Mouse (Mus musculus): ENCODE results near the gene Mrpl48. TPM values are rescaled to one million over a fixed set of nuclear protein-coding genes. Genes with fewer than 3 reads are reported as not detected.
A peak's percentile ranks its signal among the peaks of the same experiment; 100 is the strongest.

Mrpl48 gene
- polyA plus RNA-seq (2016; fragmentation: Nextera tagmentation; extraction: Ambion mirVana): 56.6 and 58.2 TPM in 2 replicates

DNA sequence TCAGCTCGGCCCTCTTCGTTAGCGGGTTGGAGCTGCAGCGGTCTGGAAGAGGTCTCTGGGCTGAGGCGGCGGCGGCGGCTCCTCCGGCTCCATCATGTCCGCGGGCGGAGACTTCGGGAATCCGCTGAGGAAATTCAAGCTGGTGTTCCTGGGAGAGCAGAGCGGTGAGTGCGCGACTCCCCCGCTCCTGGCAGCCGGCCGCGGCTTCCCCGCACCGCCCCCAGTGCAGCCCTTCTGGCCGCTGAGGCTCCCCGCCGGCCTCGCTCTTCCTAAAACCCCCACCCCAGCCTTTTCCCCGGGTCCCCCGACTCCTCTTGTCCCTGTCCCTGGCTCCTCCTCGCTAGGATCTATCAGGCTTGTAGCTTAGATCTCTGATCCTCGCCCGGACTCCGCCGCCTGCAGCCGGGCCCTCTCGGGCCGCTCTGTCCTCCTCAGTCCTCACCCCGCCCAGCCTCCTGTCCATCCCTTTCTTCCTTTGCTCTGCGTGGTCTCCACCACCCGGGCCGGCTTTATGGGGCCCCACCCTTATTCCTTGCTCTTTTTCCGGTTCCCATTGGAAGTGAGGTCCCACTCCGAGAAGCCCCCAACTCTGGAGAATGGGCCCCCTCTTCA, at the start of gene Mrpl48:
Gene Mrpl48 (minus strand): TSS at position 172 of the 612 bp plus-strand sequence.
- peaks cover 25% of the 10 kb centered on the region for H3K4me1 ChIP-seq
- WGBS: under 1% methylated on average over 43 of the region's 43 CpGs
- H3K9me3 ChIP-seq: no peaks in the 10 kb centered on the region

DNA sequence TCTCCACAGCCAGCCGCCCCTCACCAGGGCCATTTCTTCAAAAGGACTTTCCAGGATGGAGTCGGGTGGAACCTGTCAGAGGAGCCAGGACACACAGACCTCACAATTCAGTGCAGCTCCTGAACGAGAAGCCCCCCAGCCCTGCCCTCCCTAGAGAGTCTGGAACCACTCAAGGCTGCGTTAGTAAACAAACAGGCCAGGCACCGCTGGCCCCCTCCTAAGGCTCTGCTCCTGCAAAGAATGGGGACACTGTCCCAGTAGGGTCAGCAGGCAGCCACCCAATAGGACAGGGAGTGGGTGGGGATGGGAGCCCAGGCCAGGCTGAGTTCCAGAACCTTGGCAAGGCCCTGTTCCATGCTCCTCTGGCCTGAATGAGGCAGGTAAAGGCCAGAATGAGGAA, 48.6 kb upstream of the Mrpl48 start:
- H3K36me3 ChIP-seq (replicated peaks): no peaks in the 10 kb centered on the region
- H3K27ac ChIP-seq (replicated peaks): no peak overlapping the region; the same call in 1 of the 2 replicates
- H3K9me3 ChIP-seq: no peaks in the 10 kb centered on the region
- H3K4me1 ChIP-seq: peaks cover 37% of the 10 kb centered on the region
- no peak for DNase-seq (ENCODE audit: low spot score)
- WGBS: 30% methylated on average over 5 of the region's 5 CpGs
- no peaks in the 10 kb centered on the region for H3K27me3 ChIP-seq (replicated peaks; ENCODE audit: low read depth, poor library complexity, severe bottlenecking)
- no peak overlapping the region for H3K4me3 ChIP-seq

More for the DNA sequence above, at the start of gene Mrpl48:
- peak within 1 kb of the TSS; percentile 99 for H3K27ac ChIP-seq (replicated peaks)
- H3K4me3 ChIP-seq: peak within 1 kb of the TSS; percentile 100
- H3K36me3 ChIP-seq (replicated peaks): no peaks in the 10 kb centered on the region
- peak; percentile 70 for DNase-seq (ENCODE audit: low spot score)
- no peaks in the 10 kb centered on the region for H3K27me3 ChIP-seq (replicated peaks; ENCODE audit: low read depth, poor library complexity, severe bottlenecking)

DNA sequence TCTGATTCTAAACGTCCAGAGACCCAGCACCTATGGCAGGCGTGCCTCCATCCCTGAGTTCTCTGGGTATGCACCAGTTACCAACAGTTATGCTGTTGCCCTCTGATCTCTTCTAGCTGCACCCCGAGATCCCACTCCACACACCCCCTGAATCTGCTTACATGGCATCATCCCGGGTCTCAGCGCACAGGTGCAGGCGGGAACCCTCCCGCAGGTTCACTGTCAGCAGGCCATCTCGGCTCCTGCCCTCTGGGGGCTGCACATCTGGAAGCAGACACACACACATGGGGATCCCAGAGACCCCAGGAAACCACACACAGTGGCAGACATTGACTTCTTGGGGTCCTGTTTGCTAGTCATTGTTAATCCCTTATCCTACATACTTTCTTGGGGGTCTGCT, 46.3 kb upstream of the Mrpl48 start:
- WGBS: 86% methylated on average over 8 of the region's 8 CpGs
- Histone ChIP-seq H3K4me3 (no peak overlapping the region), H3K27ac (replicated peaks) (peak overlapping the region; percentile 60), H3K4me1 (peaks cover 52% of the 10 kb centered on the region), H3K27me3 (replicated peaks; ENCODE audit: low read depth, poor library complexity, severe bottlenecking) (no peaks in the 10 kb centered on the region), H3K36me3 (replicated peaks) (peaks cover 11% of the 10 kb centered on the region; the same call in 1 of the 2 replicates), H3K9me3 (no peaks in the 10 kb centered on the region)
- DNase-seq (ENCODE audit: low spot score): no peak

DNA sequence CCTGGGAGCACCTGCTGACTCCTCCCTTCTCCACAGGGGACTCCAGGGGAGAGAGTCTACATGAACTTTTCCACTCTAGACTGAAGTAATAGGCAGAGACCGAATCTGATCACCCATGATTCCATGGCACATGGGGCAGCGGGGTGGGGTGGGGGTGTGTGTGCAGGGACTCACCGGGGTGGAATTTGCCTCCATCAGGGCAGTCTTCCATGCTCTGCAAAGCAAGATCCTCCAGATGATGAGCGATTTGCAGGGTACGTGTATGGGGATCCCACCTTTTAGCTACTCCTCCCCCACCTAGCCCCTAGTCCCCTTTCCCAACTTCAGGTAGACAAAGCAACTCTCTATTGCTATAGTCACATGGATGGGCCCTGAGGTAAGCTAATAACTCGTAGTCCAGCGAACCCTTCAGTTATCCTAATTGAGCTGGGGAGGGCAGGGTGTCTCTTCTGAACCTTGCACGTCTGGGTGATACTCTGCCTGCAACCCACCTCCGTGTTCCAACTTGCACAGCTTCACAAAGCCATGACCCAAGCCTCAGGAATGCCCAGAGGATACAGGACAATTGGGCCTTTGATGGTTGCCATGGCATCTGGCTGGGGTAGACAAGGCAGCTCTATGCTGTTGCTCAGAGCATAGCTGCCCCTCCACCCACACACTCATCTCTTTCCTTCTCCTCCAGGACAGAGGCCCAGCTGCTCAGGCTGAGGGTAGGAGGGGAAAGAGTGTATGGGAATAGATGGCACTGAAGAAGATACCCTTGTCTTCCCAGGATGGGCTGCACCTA, 45.6 kb upstream of the Mrpl48 start:
- Histone ChIP-seq H3K27ac (replicated peaks) (peak overlapping the region; percentile 60), H3K36me3 (replicated peaks) (peaks cover 16% of the 10 kb centered on the region; the same call in 1 of the 2 replicates)

DNA sequence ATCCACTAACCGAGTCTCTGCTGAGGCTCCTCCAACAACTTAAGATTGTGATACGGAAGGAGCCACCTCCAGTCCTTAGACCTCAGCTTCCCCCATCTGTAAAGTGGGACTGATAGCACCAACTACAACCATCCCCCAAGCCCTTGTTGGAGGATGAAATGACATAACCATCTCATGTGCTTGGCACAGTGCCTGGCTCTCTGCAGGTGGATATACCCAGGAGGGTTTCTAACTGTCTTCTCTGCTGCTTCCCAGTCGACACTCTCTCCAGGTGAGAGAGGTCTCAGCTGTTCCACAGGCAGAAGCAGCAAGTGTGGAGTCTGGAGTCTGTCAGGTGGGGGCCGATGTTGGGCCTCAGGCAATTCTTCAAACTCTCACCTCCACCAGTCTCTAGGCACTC, 42.9 kb upstream of the Mrpl48 start:
- DNase-seq (ENCODE audit: low spot score): no peak
- H3K4me3 ChIP-seq: no peak overlapping the region

More for the DNA sequence above, 45.6 kb upstream of the Mrpl48 start:
- peaks cover 53% of the 10 kb centered on the region for H3K4me1 ChIP-seq
- peak; percentile 58 for DNase-seq (ENCODE audit: low spot score)
- H3K4me3 ChIP-seq: no peak overlapping the region
- 64% methylated on average over 9 of the region's 9 CpGs for WGBS
- no peaks in the 10 kb centered on the region for H3K9me3 ChIP-seq
- no peaks in the 10 kb centered on the region for H3K27me3 ChIP-seq (replicated peaks; ENCODE audit: low read depth, poor library complexity, severe bottlenecking)

DNA sequence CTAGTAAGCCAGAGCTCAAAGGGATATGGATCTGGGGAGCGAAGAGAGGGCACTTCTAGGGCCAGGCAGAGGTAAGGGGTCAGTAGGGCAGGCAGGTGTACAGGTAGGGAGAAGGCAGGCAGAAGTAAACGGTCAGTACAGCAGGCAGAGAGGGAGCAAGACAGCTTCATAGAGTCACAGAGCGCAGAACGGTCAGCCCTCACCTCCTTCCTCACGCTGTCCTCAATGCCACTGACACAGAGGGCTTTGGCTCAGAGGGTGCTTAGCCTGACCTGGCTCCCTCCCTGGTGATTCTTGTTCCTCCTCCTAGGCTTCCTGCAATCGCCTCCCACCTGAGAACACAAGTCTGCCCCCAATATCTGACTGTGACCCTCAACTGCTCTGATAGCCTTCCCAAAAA, 42.3 kb upstream of the Mrpl48 start:
- Histone ChIP-seq H3K9me3 (no peaks in the 10 kb centered on the region), H3K36me3 (replicated peaks) (peaks cover 29% of the 10 kb centered on the region; the same call in 1 of the 2 replicates), H3K27ac (replicated peaks) (0 out of 2 replicates have a peak overlapping the region, but pooled peaks have one; percentile 12), H3K4me1 (peaks cover 34% of the 10 kb centered on the region), H3K4me3 (no peak overlapping the region), H3K27me3 (replicated peaks; ENCODE audit: low read depth, poor library complexity, severe bottlenecking) (no peaks in the 10 kb centered on the region)
- WGBS: 75% methylated on average over 6 of the region's 6 CpGs
- DNase-seq (ENCODE audit: low spot score): no peak

More for the DNA sequence above, 42.9 kb upstream of the Mrpl48 start:
- H3K4me1 ChIP-seq: peaks cover 36% of the 10 kb centered on the region
- H3K36me3 ChIP-seq (replicated peaks): peaks cover 26% of the 10 kb centered on the region; the same call in 1 of the 2 replicates
- H3K27me3 ChIP-seq (replicated peaks; ENCODE audit: low read depth, poor library complexity, severe bottlenecking): no peaks in the 10 kb centered on the region
- H3K27ac ChIP-seq (replicated peaks): no peak overlapping the region
- H3K9me3 ChIP-seq: no peaks in the 10 kb centered on the region
- WGBS: 74% methylated on average over 4 of the region's 4 CpGs

DNA sequence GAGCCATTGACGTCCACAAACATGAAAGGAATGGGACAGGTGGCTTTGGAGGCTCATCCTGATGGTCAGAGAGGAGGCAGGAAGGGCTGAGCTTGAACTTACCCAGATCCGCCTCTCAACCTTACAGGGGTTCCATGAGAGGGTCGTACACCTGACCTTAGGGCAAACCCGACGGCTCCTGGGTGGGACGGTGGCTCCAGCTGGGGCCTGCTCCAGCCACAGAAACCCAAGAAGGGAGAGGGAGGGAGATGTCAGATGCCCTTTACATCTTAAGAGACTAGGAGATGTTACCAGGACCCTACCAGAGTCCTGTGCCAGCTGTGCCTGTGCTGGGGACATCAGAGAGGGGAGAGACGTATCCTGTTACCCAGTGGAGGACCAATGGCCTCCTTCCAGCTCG, 41.7 kb upstream of the Mrpl48 start:
- Histone ChIP-seq H3K9me3 (no peaks in the 10 kb centered on the region), H3K27me3 (replicated peaks; ENCODE audit: low read depth, poor library complexity, severe bottlenecking) (no peaks in the 10 kb centered on the region), H3K4me1 (peaks cover 34% of the 10 kb centered on the region), H3K27ac (replicated peaks) (0 out of 2 replicates have a peak overlapping the region, but pooled peaks have one; percentile 12), H3K4me3 (no peak overlapping the region), H3K36me3 (replicated peaks) (peaks cover 31% of the 10 kb centered on the region; the same call in 1 of the 2 replicates)
- WGBS: 70% methylated on average over 8 of the region's 8 CpGs
- no peak for DNase-seq (ENCODE audit: low spot score)

DNA sequence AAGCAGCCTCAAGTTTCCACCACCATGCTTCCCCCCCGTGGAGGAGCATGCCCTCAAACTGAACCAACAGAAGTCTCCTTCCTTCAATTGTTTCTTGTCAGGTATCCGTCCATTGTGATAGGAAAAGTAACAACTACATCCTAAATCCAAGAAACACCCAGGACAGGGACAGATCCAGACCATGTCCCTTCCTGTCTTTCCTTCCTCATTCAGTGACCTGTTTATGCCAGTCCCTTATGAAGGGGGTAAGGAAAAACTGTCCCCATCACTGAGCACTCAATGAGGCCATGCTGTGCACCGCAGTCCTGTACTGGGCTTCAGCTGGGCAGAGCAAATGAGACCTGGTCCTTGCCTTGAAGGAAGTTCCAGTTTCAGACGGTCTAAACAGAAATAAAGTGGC, 41.0 kb upstream of the Mrpl48 start:
- no peak overlapping the region for H3K27ac ChIP-seq (replicated peaks)
- H3K27me3 ChIP-seq (replicated peaks; ENCODE audit: low read depth, poor library complexity, severe bottlenecking): no peaks in the 10 kb centered on the region
- no peak for DNase-seq (ENCODE audit: low spot score)
- H3K9me3 ChIP-seq: no peaks in the 10 kb centered on the region
- H3K4me1 ChIP-seq: peaks cover 27% of the 10 kb centered on the region
- peaks cover 31% of the 10 kb centered on the region; the same call in 1 of the 2 replicates for H3K36me3 ChIP-seq (replicated peaks)
- no peak overlapping the region for H3K4me3 ChIP-seq
- 78% methylated on average over 4 of the region's 4 CpGs for WGBS

DNA sequence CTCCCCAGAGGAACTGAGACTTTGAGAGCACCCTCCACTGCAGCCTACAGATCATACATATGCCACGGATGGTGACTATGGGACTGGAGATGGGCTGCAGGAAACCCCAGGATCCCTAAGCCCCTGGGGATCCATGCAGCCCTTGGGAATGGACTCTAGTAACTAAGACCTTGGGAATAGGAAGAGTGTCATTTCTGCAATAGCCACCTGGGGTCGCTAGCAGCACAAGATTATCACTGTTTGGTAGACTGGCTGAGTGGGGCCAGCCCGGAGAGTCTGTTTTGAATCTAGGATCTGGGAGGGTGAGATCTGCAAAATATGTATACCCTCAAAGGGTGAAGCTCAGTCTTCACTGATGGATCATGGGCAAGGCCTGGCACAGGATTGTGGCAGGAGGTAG, 37.0 kb upstream of the Mrpl48 start:
- DNase-seq (ENCODE audit: low spot score): peak; percentile 64
- H3K36me3 ChIP-seq (replicated peaks): peaks cover 39% of the 10 kb centered on the region
- H3K4me3 ChIP-seq: no peak overlapping the region
- 40% methylated on average over 3 of the region's 3 CpGs for WGBS
- H3K9me3 ChIP-seq: no peaks in the 10 kb centered on the region
- H3K27ac ChIP-seq (replicated peaks): no peak overlapping the region
- no peaks in the 10 kb centered on the region for H3K27me3 ChIP-seq (replicated peaks; ENCODE audit: low read depth, poor library complexity, severe bottlenecking)
- peaks cover 10% of the 10 kb centered on the region for H3K4me1 ChIP-seq

DNA sequence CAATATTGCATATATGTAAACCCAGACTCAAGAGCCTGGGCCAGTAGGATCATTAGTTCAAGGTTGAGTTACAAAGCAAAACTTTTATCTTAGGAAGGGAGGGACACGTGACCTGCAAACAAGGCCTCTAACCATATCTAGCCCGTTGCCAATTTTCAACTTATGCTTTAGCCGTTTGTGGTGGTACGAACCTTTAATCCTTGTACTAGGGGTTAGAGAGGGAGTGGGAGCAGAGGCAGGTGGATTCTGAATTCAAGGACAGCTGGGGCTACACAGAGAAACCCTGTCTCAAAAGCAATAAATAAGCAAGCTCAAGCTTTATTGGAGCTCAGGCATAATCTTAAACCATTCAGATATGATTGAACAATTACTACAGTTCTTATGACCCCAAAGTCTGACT, 34.3 kb upstream of the Mrpl48 start:
- DNase-seq (ENCODE audit: low spot score): no peak
- Histone ChIP-seq H3K4me1 (no peaks in the 10 kb centered on the region), H3K27ac (replicated peaks) (no peak overlapping the region), H3K36me3 (replicated peaks) (peaks cover 45% of the 10 kb centered on the region), H3K27me3 (replicated peaks; ENCODE audit: low read depth, poor library complexity, severe bottlenecking) (no peaks in the 10 kb centered on the region), H3K4me3 (no peak overlapping the region), H3K9me3 (no peaks in the 10 kb centered on the region)
- WGBS: 91% methylated on average over 4 of the region's 4 CpGs

DNA sequence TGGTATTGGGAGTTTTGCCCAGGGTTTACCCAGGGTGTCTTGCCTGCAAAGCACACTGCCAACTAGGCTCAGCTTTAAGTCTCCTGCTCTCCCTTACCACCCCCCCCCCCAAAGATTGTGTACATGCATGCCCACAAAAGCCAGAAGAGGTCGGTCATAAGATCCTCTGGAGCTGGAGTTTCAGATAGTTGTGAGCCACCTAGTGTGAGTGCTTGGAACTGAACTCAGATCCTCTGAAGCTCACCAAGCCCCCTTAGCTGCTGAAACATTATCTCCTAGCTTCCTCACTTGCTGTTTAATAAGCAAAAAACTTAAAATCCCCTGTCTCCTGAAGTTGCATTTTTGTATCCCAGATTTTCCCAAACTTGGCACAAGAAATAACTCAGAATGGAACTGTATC, 29.6 kb upstream of the Mrpl48 start:
- H3K9me3 ChIP-seq: no peaks in the 10 kb centered on the region

DNA sequence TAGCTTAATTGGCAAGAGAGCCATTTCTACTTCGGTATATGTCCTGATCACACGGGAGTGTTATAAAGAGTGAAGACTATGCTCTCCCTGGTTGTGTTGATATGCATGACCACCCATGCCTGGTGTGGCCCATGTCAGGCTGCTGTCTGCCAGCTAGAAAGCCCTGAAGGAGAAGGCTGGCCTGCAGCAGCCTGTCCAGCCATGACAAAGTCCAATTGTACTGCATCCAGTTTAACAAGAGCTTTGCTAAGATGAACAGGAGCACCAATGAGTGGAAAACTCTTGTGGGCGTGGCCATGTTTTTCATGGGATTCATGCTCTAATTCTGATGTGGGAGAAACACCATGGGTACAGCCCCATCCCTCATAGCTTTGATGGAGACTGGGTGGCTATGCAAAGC, 16.4 kb upstream of the Mrpl48 start:
- H3K4me1 ChIP-seq: no peaks in the 10 kb centered on the region
- H3K27ac ChIP-seq (replicated peaks): no peak overlapping the region
- DNase-seq (ENCODE audit: low spot score): no peak
- H3K4me3 ChIP-seq: no peak overlapping the region
- H3K36me3 ChIP-seq (replicated peaks): peaks cover 11% of the 10 kb centered on the region
- no peaks in the 10 kb centered on the region for H3K27me3 ChIP-seq (replicated peaks; ENCODE audit: low read depth, poor library complexity, severe bottlenecking)
- H3K9me3 ChIP-seq: no peaks in the 10 kb centered on the region
- WGBS: 78% methylated on average over 3 of the region's 3 CpGs

More for the DNA sequence above, 29.6 kb upstream of the Mrpl48 start:
- H3K4me3 ChIP-seq: no peak overlapping the region
- H3K4me1 ChIP-seq: no peaks in the 10 kb centered on the region
- no peaks in the 10 kb centered on the region for H3K27me3 ChIP-seq (replicated peaks; ENCODE audit: low read depth, poor library complexity, severe bottlenecking)
- peaks cover 49% of the 10 kb centered on the region for H3K36me3 ChIP-seq (replicated peaks)
- no peak overlapping the region for H3K27ac ChIP-seq (replicated peaks)
- DNase-seq (ENCODE audit: low spot score): no peak
- 19% methylated on average over 1 of the region's 1 CpGs for WGBS
